Mouse (Mus musculus) lung, postnatal 14 days (tissue): ENCODE data around the gene Ccdc33.

ENCODE experiments used
- DNase-seq: peaks from one replicate; pipeline ENCODE4 v3.0.0; 2021

The Ccdc33 gene

GRCm38 (mm10) chr9:58118671-58119070 is at the start of gene Ccdc33:
Gene Ccdc33 (minus strand): TSS chr9:58118823.
- DNase-seq: peak; percentile 29

DNA sequence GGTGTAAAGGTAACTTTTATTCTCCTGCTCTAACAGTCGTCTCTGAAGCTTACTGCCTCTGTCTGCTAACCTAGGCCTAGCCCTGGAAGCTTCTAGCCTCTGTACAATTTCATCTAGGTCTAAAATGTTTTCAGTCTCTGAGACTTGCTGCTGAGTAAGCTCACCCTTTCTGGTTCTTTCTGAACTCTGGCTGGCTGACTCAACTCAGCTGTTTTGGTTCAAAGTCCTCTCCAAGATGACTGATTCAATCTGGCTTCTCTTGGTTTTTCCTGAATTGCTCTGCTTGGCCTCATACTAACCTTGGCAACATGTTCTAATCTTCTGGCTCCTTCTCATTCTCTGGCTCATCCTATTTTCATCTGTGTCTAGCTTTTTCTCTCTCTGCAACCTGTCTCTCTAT is 47.2 kb upstream of the Ccdc33 start:
- no peak for DNase-seq

GRCm38 (mm10) chr9:58163146-58163545 is 44.5 kb upstream of the Ccdc33 start:
- DNase-seq: no peak

DNA sequence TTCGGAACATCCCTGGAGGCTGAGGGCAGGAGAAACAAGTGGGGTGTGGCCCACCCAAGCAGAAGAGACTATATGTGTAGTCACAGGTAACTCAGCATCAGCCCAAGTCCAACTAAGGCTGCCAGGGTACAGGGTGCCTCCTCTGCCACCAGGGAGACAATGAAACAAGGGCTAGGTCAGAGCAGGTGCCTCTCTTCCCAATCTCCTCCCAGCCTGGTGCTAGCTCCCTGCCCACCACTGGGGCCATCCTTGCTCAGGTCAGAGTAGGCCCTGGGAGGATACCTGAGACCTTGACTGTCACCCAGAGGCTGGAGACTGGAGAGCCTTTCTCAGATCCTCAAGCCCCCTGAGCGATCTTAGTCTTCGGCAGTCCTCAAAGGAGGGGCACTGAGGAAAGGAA is 43.5 kb upstream of the Ccdc33 start:
- DNase-seq: no peak

DNA sequence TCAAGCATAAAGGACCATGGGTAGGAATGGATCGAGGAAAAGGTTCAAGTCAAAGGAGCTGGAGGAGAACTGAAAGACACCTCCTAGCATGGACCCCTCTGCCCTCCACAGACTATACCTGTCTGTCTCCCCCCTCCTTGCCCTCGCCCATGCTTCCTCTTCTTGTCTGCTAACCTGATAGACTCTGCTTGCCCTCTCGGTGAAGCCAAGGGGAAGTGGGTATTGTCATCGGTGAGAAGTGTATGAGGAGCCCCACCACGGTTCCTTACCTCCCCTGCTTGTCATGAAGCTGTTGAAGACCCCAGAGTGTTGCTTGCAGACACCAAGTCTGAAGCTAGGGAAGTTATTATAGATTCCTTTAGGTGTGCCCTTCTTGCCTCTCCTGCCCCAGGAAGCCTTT is 41.7 kb upstream of the Ccdc33 start:
- no peak for DNase-seq

DNA sequence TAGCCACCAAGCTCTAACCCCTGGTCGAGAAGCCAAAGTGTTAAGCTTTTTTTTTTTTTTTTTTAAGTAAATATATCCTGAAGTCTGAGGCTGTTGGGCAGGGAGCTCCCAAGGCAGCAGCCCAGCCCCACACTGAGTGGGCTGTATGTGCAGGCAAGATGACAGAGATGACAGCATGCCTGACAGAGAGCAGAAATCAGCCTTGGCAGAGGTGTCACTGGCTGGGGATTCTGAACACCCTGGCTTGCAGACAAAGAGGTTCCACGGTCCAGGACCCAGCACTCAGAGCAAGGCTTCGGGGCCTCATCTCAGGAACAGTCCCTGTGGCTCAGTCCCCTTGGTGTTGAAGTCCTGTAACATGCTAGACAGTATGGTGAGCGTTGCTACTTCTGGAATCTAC is 41.2 kb upstream of the Ccdc33 start:
- no peak for DNase-seq

DNA sequence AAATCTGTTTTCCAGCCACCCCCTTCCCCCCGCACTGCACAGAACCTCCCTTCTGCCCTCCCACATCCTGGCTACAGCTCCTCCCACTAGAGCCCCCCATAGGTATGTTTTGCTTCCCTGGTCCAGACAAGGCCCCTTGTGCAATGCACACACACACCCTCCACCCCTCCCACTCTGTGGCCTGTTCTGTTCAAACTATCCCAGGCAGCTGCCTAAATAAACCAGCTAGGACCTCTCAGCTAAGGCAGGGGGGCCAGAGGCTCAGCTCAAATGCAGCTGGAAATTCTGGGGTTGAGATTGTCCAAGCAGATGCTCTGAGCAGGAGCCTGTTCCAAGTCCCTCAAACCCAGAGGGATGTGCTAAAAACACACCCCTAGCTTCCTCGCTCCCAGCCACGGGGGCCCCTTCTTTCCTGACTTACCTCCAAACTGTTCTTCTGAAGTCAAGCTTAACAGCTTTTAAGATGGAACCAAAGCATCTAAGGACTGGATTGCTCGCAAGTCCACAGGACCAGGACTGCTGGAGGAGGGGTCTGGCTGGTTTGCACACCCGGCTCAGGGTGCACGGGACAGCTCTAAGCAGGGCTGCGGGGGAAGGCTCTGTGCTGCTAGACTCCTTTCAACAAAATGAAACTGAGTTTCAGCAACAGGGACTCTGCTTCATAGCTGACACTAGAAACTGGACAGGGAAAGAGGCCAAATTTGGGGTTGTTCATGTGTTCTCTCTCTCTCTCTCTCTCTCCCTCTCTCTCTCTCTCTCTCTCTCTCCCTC is 40.1 kb upstream of the Ccdc33 start:
- peak; percentile 28 for DNase-seq

DNA sequence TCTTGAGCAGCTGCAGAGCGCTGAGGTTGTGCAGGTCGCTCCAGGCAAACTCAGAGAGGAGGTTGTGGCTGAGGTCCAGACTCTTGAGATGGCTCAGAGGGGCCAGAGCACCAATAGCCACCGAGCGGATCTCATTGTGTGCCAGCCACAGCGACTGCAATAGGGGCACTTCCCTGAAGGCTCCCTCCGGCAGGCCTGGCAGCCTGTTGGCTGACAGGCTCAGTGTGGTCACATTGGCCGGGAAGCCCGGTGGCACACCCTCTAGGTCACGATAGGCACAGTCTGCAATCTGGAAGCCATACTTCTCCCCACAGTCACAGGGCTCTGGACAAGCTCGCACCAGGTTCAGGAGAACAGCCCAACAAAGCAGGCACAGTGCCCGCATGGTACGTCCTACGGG is 39.2 kb upstream of the Ccdc33 start:
- no peak for DNase-seq

DNA sequence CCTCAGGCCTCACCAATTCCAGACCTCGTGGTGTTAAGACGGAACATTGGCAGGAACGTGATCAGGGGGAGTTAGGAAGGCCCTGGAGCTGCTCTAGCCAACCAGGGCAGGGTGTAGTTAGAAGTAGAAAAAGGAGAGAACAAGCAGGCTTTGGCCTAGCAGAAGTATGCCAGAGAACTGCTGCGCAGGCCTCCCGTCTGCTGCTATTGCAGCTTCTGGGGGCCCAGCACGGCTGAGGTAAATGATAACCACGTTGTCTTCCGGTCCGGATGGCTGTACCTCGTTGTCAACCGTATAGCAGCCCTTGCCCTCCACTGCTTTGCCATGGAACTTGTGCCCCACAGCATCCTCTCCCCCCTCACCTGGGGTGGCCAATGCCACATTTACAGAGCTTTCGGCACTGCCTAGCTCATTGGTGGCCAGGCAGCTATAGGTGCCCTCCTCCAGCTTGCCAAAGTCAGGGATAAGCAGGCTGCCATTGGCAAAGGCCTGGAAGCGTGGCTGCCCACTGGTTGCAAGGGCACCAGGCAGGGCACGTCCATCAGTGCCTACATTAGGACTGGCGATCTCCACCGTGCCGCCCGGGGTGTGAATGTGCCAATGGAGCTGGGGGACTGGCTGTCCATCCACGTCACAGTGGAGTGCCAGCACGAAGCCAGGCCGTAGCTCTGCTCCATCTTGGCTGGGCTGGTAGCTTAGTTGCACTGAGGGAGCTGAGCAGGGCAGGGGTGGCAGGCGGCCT is 38.4 kb upstream of the Ccdc33 start:
- DNase-seq: no peak

GRCm38 (mm10) chr9:58155366-58155765 is 36.7 kb upstream of the Ccdc33 start:
- DNase-seq: peak; percentile 68

- DNase-seq: no peak
These were observed 34.5 kb upstream of the Ccdc33 start for GRCm38 (mm10) chr9:58153095-58153494.

DNA sequence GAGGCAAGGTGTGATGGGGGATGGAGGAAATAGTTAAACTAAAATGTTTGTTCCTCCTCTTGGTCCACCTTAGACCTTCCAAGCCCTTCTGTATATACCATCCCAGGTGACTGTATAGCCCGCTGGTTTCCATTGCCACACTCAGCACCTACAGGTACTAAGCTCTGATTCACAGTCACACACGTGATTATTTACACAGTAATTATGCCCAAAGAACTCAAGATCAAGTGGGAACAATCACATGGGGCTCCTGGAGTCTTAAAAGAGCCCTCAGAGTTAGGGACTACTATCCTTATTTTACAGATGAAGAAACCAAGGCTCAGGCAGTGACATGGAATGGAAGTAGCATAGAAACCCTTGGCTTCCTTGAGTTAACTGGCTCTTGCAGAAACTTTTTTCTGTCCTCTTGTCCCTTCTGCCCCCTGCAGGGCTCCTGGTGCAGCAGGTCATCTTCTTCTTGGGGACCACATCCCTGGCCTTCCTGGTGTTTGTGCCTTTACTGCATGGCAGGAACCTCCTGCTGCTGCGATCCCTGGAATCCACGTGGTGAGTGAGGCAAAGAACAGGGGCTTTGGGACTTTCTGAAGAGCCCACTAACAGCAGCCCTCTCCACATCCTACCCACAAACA is 32.2 kb upstream of the Ccdc33 start:
- DNase-seq: no peak

GRCm38 (mm10) chr9:58148806-58149205 is 30.2 kb upstream of the Ccdc33 start:
- DNase-seq: no peak

DNA sequence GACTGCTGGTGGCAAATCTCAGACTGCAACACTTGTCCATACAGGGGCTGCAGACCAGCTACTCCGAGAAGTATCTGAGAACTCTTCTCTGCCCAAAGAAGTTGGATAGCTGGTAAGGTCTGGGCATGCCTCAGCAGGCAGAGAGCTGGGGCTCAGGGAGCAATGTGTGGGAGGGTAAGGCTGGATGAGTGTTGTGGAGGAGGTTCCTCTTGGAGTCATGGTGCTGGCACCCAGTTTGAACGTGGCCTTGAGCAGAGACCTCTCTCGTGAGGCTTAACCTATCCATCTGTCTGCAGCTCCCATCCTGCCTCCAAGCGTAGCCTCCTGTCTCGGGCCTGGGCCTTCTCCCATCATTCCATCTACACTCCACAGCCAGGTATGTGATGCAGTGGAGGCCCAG is 26.8 kb upstream of the Ccdc33 start:
- DNase-seq: no peak

DNA sequence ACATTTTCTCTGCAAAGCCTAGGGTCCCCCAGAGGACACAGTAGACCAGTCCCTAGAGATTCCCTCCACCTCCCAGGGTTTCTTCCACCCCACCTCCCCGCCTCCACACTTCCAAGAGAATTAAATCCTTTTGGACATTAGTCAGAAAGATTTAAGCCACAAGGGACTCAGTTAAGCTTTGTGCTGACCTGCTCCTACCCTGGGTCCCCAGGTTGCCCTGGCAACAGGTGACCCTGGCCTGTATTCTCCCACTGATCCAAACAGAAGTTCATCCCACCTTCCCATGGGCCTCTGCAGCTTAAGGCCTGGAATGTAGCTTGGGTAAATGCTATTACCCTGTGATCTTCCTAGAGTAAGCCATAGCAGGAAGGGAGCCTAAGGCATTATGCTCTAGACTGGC is 26.0 kb upstream of the Ccdc33 start:
- no peak for DNase-seq

- peak; percentile 63 for DNase-seq
These were observed 24.8 kb upstream of the Ccdc33 start for GRCm38 (mm10) chr9:58143419-58143818.

DNA sequence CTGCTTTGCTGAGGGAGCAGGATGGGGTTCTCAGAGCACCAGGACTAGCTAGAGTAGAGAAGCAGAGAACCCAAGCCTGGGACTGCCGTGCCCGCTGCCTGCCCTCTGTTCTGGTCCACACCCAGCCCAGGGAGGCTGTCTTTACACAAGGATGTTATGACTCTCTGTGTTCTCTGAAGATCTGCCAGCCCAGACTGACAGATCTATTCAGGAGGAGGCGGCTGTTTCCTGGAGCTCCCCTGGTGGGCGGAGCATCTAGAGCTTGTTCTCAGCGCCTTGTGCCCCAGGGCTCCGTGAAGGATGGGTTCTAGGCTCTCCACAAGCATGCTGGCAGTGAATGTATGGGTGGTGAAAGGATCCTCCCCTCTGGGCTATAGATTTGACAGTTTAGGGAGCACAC is 21.3 kb upstream of the Ccdc33 start:
- peak; percentile 72 for DNase-seq

- DNase-seq: no peak
These were observed 17.3 kb upstream of the Ccdc33 start for GRCm38 (mm10) chr9:58135921-58136321.

GRCm38 (mm10) chr9:58134906-58135305 is 16.3 kb upstream of the Ccdc33 start:
- no peak for DNase-seq

- DNase-seq: no peak
These were observed 15.6 kb upstream of the Ccdc33 start for GRCm38 (mm10) chr9:58133893-58134884.

- no peak for DNase-seq
These were observed 13.1 kb upstream of the Ccdc33 start for GRCm38 (mm10) chr9:58131735-58132134.

GRCm38 (mm10) chr9:58130909-58131308 is 12.3 kb upstream of the Ccdc33 start:
- DNase-seq: no peak

DNA sequence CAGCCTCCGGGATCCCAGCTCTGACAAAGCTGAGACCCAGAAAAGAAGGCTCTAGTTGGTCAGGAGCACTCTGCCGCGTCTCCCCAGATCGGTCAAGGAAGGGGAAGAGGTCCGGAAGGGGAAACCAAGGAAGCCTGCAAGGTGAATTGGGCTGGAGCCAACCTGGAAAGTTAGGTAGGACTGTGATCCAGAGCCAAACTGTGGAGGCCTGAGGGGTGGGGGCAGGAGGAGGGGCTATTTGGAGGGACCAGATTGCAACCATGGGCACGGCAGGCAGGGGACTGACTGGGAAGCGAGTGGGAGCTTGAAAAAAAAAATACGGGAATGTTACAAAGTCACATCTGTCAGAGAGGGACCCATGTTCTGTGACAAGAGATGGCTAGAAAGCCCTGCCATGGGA is 10.9 kb upstream of the Ccdc33 start:
- DNase-seq: no peak
